Mouse (Mus musculus) cortical plate, adult 2 months (tissue): ENCODE measurements at regions not wholly inside any gene's neighbourhood (a gene's known extent, or its start where the extent isn't known, plus 50 kb on each side); places are given as distances from the start of the nearest gene placed in this dataset.

ENCODE experiments used
- CTCF ChIP-seq: fragments of 200-500 bp; IDR thresholded peaks from 2 replicates; pipeline ENCODE4 v1.5.1; 2011; ENCODE audit warnings: mild to moderate bottlenecking, control low read depth, low read length; ENCODE audit not compliant: insufficient read depth; ENCODE audit errors: extremely low read depth
- POLR2A ChIP-seq: fragments of 200-500 bp; IDR thresholded peaks from 2 replicates; pipeline ENCODE4 v1.6.1; 2011; ENCODE audit warnings: mild to moderate bottlenecking, low read length, control low read depth; ENCODE audit not compliant: insufficient read depth; ENCODE audit errors: extremely low read depth

DNA sequence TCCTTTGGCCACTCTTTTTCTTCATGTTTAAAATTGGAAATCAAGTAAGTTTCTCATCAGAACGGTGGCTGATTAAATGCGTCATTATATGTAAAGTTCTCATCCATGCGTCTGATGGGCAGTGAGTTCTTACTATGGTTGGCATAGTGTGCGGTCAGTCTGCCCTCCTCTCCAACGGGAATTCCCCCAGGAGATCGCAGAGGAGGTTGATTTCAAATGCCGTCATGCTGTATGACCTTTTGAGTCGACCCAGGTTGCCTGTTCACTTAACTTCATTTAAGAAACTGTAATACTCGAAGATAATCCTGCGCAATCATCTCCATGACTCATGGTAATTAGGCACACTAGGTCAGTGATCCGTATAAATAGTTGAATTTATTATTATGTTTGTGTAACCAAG lies 68.4 kb upstream of the Ampd3 start:
- TF ChIP-seq POLR2A = no peak
- no peak for TF ChIP-seq CTCF
